Mouse (Mus musculus): Measurements from ENCODE around the gene Fam122c.

DNA sequence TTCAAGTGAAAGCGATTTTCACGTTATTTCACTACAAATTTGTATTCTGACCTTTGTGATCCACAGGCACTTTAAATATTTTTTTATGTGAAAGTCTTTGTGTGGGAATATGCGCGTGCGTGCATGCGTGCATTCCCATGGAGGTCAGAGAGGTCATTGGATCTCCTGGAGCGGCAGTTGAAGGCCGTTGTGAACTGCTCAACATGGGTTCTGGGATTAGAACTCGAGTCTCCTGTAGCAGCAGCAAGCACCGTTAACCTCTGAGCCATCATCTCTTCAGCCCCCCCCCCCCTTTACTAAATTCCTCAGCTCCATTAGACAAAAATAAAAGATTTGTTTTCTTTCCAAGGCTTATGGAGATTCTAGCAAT is 3.2 kb upstream of the Fam122c start:
- TF ChIP-seq ZNF384 (IDR thresholded peaks at IDR 0.05; ENCODE audit: low read depth, low read length) (no peak), HCFC1 (IDR thresholded peaks at IDR 0.05; ENCODE audit: borderline replicate concordance, insufficient read depth, low read length) (no peak), MAFK (IDR thresholded peaks at IDR 0.05; ENCODE audit: insufficient read depth, low read depth, low read length) (no peak), ZC3H11A (IDR thresholded peaks at IDR 0.05; ENCODE audit: borderline replicate concordance, low read depth, low read length) (no peak)
